ENCODE assay signal across 30 mouse cellular contexts in the genomic region with DNA sequence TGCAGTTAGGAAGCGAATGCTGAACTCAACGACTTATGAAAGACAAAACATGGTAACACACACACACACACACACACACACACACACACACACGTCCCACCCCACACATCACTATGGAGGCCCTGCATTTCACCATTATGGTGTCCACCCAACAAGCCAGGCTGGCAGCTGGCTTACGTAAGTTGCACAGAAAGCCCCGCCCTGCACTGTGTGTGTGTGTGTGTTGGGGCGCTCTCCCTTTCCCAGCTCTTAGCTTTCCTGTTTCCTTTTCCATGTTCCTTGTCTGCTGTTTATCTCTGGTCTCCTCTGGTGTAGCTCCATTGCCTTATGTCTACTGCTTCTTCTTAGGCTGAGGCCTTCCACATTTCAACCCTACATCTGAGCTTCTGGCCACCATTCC. TPM values are rescaled to one million over a fixed set of nuclear protein-coding genes. Genes with fewer than 3 reads are reported as not detected.
A peak's percentile ranks its signal among the peaks of the same experiment; 100 is the strongest.
DNase-seq lines count a peak whose midpoint lies in the region; ATAC-seq and TF ChIP-seq lines count a peak whose summit lies in the region.
"Had no signal": no experiment of that assay in that cellular context is flagged by ENCODE, and none has a peak within 500 bp of the region (broad histone marks: within the 10 kb centered on the region; RNA-seq: fewer than 3 reads in every experiment).

No protein-coding gene starts in this region.

- no peak overlapping the region for H3K4me2 ChIP-seq in lung, embryonic 14.5 days
- H3K4me2 ChIP-seq in stomach, postnatal 0 days (replicated peaks; ENCODE audit: low read depth): no peak overlapping the region
- H3K4me2 ChIP-seq: embryonic facial prominence, embryonic 13.5 days; forebrain, embryonic 13.5 days; heart, embryonic 11.5 days; heart, embryonic 15.5 days; hindbrain, embryonic 14.5 days had no signal

- H3K4me1 ChIP-seq in lung, embryonic 14.5 days (ENCODE audit: insufficient read depth): peaks cover 3% of the 10 kb centered on the region; the same call in 1 of the 2 replicates
- peaks cover 7% of the 10 kb centered on the region; the same call in 1 of the 2 replicates for H3K4me1 ChIP-seq in stomach, postnatal 0 days (replicated peaks; ENCODE audit: control insufficient read depth, insufficient read depth)

- no peak overlapping the region for H3K4me3 ChIP-seq in lung, embryonic 14.5 days (ENCODE audit: low read depth, low read length)
- no peak overlapping the region for H3K4me3 ChIP-seq in stomach, postnatal 0 days (ENCODE audit: low read depth, low read length)
- H3K4me3 ChIP-seq: embryonic facial prominence, embryonic 10.5 days; embryonic facial prominence, embryonic 13.5 days; erythroblast, embryonic 14.5 days; forebrain, embryonic 13.5 days; heart, embryonic 15.5 days had no signal

- no peak for TF ChIP-seq CTCF in lung, embryonic 14.5 days (IDR thresholded peaks at IDR 0.05; ENCODE audit: low read depth)
- no peak for TF ChIP-seq CTCF in stomach, postnatal 0 days (IDR thresholded peaks at IDR 0.05; ENCODE audit: low read depth)

- 67% methylated on average over 6 of the region's 6 CpGs for WGBS in lung, embryonic 14.5 days
- 53% methylated on average over 6 of the region's 6 CpGs for WGBS in stomach, postnatal 0 days

- H3K27ac ChIP-seq in lung, embryonic 14.5 days (ENCODE audit: low read depth): no peak overlapping the region
- no peak overlapping the region for H3K27ac ChIP-seq in stomach, postnatal 0 days (replicated peaks)
- H3K27ac ChIP-seq: embryonic facial prominence, embryonic 10.5 days; embryonic facial prominence, embryonic 13.5 days; forebrain, embryonic 13.5 days; heart, embryonic 15.5 days; hindbrain, embryonic 14.5 days; hindbrain, postnatal 0 days had no signal

- no peak overlapping the region for H3K9ac ChIP-seq in lung, embryonic 14.5 days
- no peak overlapping the region for H3K9ac ChIP-seq in stomach, postnatal 0 days (ENCODE audit: low read length)
- H3K9ac ChIP-seq: embryonic facial prominence, embryonic 13.5 days; forebrain, embryonic 13.5 days; heart, embryonic 15.5 days; hindbrain, embryonic 14.5 days had no signal

- H3K36me3 ChIP-seq in lung, embryonic 14.5 days (ENCODE audit: insufficient read depth): no peaks in the 10 kb centered on the region
- no peaks in the 10 kb centered on the region for H3K36me3 ChIP-seq in stomach, postnatal 0 days (ENCODE audit: control insufficient read depth, insufficient read depth, low read length)
- H3K36me3 ChIP-seq: embryonic facial prominence, embryonic 10.5 days had no signal

- H3K27me3 ChIP-seq in lung, embryonic 14.5 days (ENCODE audit: insufficient read depth, low read length): no peaks in the 10 kb centered on the region
- no peaks in the 10 kb centered on the region for H3K27me3 ChIP-seq in stomach, postnatal 0 days (ENCODE audit: control insufficient read depth, insufficient read depth, low read length)
- H3K27me3 ChIP-seq: CH12.LX; embryonic facial prominence, embryonic 13.5 days; heart, embryonic 15.5 days had no signal

- H3K9me3 ChIP-seq in lung, embryonic 14.5 days (ENCODE audit: low read depth, low read length): no peaks in the 10 kb centered on the region
- H3K9me3 ChIP-seq in stomach, postnatal 0 days (ENCODE audit: control insufficient read depth, low read length): no peaks in the 10 kb centered on the region
- H3K9me3 ChIP-seq: embryonic facial prominence, embryonic 10.5 days; embryonic facial prominence, embryonic 13.5 days; forebrain, embryonic 13.5 days; G1E; heart, embryonic 15.5 days had no signal

- TF ChIP-seq EP300 in stomach, postnatal 0 days (optimal IDR thresholded peaks at IDR 0.05): no peak

- peak; percentile 63 for DNase-seq in lung, embryonic 14.5 days
- no peak for DNase-seq in lung, postnatal 36 days
- DNase-seq in lung, postnatal 10 days: peak; percentile 24
- DNase-seq in lung, adult 18-20 months: no peak
- DNase-seq in stomach, postnatal 0 days (ENCODE audit: low spot score): peak; percentile 73
- no peak for DNase-seq in gastrocnemius, postnatal 25 days
- DNase-seq: adrenal gland, adult 8-10 months; adrenal gland, postnatal 25 days; B cell, adult 2 months; cerebellum, adult 11-12 months; cerebellum, adult 8-10 months; cerebellum, postnatal 10 days; cerebellum, postnatal 36 days; embryo, embryonic 11 days; gastrocnemius, postnatal 10 days; heart, adult 11 months; heart, postnatal 10 days; heart, postnatal 4 days had no signal

- ATAC-seq in lung, embryonic 14.5 days (ENCODE audit: insufficient read depth): no peak; the same call in 1 of the 2 replicates
- ATAC-seq in stomach, postnatal 0 days (ENCODE audit: low FRiP score, low TSS enrichment): peak; percentile 43; the same call in 1 of the 2 replicates
- ATAC-seq: forebrain, embryonic 13.5 days; forebrain, embryonic 16.5 days; hindbrain, postnatal 0 days; inflammation-experienced regulatory T-cells, adult 6 months had no signal

RNA-seq across cellular contexts. Expression of a gene that starts 41.9 kb away (rescaled TPM):
- 5.1 and 7.5 TPM in 2 replicates for polyA plus RNA-seq in lung, embryonic 14.5 days (2014; fragmentation: Nextera tagmentation; extraction: Ambion mirVana)
- 2.2 and 2.9 TPM in 2 replicates for polyA plus RNA-seq in stomach, postnatal 0 days (2015; fragmentation: Nextera tagmentation; extraction: Ambion mirVana)
- total RNA-seq in gastrocnemius, postnatal 25 days (2021): 10 to 100 TPM; 20.4 to 23.7 TPM

RNA-seq across cellular contexts. Expression of a gene that starts 57.8 kb away (rescaled TPM):
- 48.0 and 56.7 TPM in 2 replicates for polyA plus RNA-seq in lung, embryonic 14.5 days (2014; fragmentation: Nextera tagmentation; extraction: Ambion mirVana)
- 28.8 and 30.4 TPM in 2 replicates for polyA plus RNA-seq in stomach, postnatal 0 days (2015; fragmentation: Nextera tagmentation; extraction: Ambion mirVana)
- 10 to 100 TPM; 16.3 to 16.5 TPM for total RNA-seq in gastrocnemius, postnatal 25 days (2021)

RNA-seq across cellular contexts. Expression of a gene that starts 57.9 kb away (rescaled TPM):
- polyA plus RNA-seq in lung, embryonic 14.5 days (2014; fragmentation: Nextera tagmentation; extraction: Ambion mirVana): 15.9 and 18.3 TPM in 2 replicates
- 6.0 and 6.1 TPM in 2 replicates for polyA plus RNA-seq in stomach, postnatal 0 days (2015; fragmentation: Nextera tagmentation; extraction: Ambion mirVana)
- 10 to 100 TPM; 12.5 to 13.2 TPM for total RNA-seq in gastrocnemius, postnatal 25 days (2021)

Comparison
In these comparisons a context has a peak if more than half of its experiments do, and no peak if none do; other contexts are left out.
1. DNase-seq: peak in lung, embryonic 14.5 days (single experiment), lung, postnatal 10 days (single experiment) and stomach, postnatal 0 days (single experiment); none in lung, postnatal 36 days (single experiment), lung, adult 18-20 months (0 of 2) and gastrocnemius, postnatal 25 days (single experiment).